Mouse (Mus musculus): Measurements from ENCODE around the gene Auts2. TPM values are rescaled to one million over a fixed set of nuclear protein-coding genes. Genes with fewer than 3 reads are reported as not detected.

Gene Auts2
- total and polyA plus RNA-seq, 3 experiments = not detected

- in situ Hi-C loops (cut with MboI; ENCODE audit: low pct_ligation_motif_present, low pct_unique_long_range_greater_than_20kb, low sequenced_read_pairs) (no loop called here), dilution Hi-C loops (cut with MboI; ENCODE audit: extremely low pct_ligation_motif_present, extremely low pct_unique_long_range_greater_than_20kb, low sequenced_read_pairs) (no loop called here)
- no peak for DNase-seq (ENCODE audit: extremely low read depth)
- no peak overlapping the region for H3K9ac ChIP-seq (ENCODE audit: insufficient read depth, low read depth)
- no peak overlapping the region for H3K4me3 ChIP-seq (replicated peaks in 1 of 3; ENCODE audit: low read depth in 2 of 3, low read length in 2 of 3, poor library complexity in 1 of 3)
- H3K9me3 ChIP-seq (replicated peaks; ENCODE audit: low read length) = peaks cover 73% of the 10 kb centered on the region
- no peaks in the 10 kb centered on the region for H3K36me3 ChIP-seq (replicated peaks in 1 of 2; ENCODE audit: control insufficient read depth in 1 of 2, insufficient read depth in 1 of 2, low read length in 1 of 2)
- H3K4me2 ChIP-seq (ENCODE audit: insufficient read depth, low read depth, poor library complexity, severe bottlenecking) = no peak overlapping the region
- H3K79me2 ChIP-seq (replicated peaks; ENCODE audit: control insufficient read depth, extremely low read depth, insufficient read depth, poor library complexity, severe bottlenecking) = no peaks in the 10 kb centered on the region
- no peak overlapping the region for H3K27ac ChIP-seq (ENCODE audit: insufficient read depth, low read depth)
- no peaks in the 10 kb centered on the region for H3K4me1 ChIP-seq (ENCODE audit: control insufficient read depth in 1 of 2, insufficient read depth in 2 of 2)
- H3K27me3 ChIP-seq (replicated peaks) = no peaks in the 10 kb centered on the region
- TF ChIP-seq ZMIZ1 (IDR thresholded peaks at IDR 0.05; ENCODE audit: low read depth, low read length) (no peak), USF2 (conservative IDR thresholded peaks at IDR 0.05; ENCODE audit: low read depth, low read length) (no peak), MYC (IDR thresholded peaks at IDR 0.05; ENCODE audit: low read depth, low read length) (no peak), SIN3A (IDR thresholded peaks at IDR 0.05; ENCODE audit: low read length) (no peak), USF1 (IDR thresholded peaks at IDR 0.05; ENCODE audit: low read depth, low read length) (no peak)
Measured at GRCm38 (mm10) chr5:131813331-131813781, 729.8 kb downstream of the Auts2 start.

GRCm38 (mm10) chr5:131812483-131813063, 730.6 kb downstream of the Auts2 start:
- no peak overlapping the region for H3K9ac ChIP-seq (ENCODE audit: insufficient read depth, low read depth)
- H3K79me2 ChIP-seq (replicated peaks; ENCODE audit: control insufficient read depth, extremely low read depth, insufficient read depth, poor library complexity, severe bottlenecking) = no peaks in the 10 kb centered on the region
- DNase-seq (ENCODE audit: extremely low read depth) = no peak
- TF ChIP-seq HCFC1 (IDR thresholded peaks at IDR 0.05; ENCODE audit: low read depth, low read length) = no peak
- TF ChIP-seq TCF12 (IDR thresholded peaks at IDR 0.05; ENCODE audit: low read depth, low read length) = no peak
- TF ChIP-seq MAZ (IDR thresholded peaks at IDR 0.05; ENCODE audit: low read depth, low read length) = no peak
- TF ChIP-seq ZC3H11A (IDR thresholded peaks at IDR 0.05; ENCODE audit: low read depth, low read length) = no peak
- no peak for TF ChIP-seq POLR2AphosphoS2 (IDR thresholded peaks at IDR 0.05; ENCODE audit: low read depth, low read length)
- no peak for TF ChIP-seq BHLHE40 (IDR thresholded peaks at IDR 0.05; ENCODE audit: low read depth, low read length)
- TF ChIP-seq USF2 (conservative IDR thresholded peaks at IDR 0.05; ENCODE audit: low read depth, low read length) = no peak
- TF ChIP-seq USF1 (IDR thresholded peaks at IDR 0.05; ENCODE audit: low read depth, low read length) = no peak
- TF ChIP-seq E2F4 (IDR thresholded peaks at IDR 0.05; ENCODE audit: insufficient replicate concordance, low read depth, low read length) = no peak
- TF ChIP-seq NELFE (IDR thresholded peaks at IDR 0.05; ENCODE audit: low read depth, low read length) = no peak
- TF ChIP-seq EP300 (IDR thresholded peaks at IDR 0.05; ENCODE audit: low read length) = no peak
- no peak for TF ChIP-seq CHD2 (IDR thresholded peaks at IDR 0.05; ENCODE audit: low read length)
- no peak for TF ChIP-seq CHD1 (IDR thresholded peaks at IDR 0.05; ENCODE audit: low read depth, low read length)
- TF ChIP-seq MXI1 (IDR thresholded peaks at IDR 0.05; ENCODE audit: low read depth, low read length) = no peak
- TF ChIP-seq JUN (IDR thresholded peaks at IDR 0.05; ENCODE audit: insufficient read depth, low read depth, low read length) = no peak
- TF ChIP-seq IRF4 (IDR thresholded peaks at IDR 0.05; ENCODE audit: low read depth, low read length) = no peak
- no peak for TF ChIP-seq GABPA (IDR thresholded peaks at IDR 0.05; ENCODE audit: insufficient replicate concordance, low read depth, low read length)
- TF ChIP-seq NRF1 (IDR thresholded peaks at IDR 0.05; ENCODE audit: low read depth, low read length) = no peak
- no peak for TF ChIP-seq RCOR1 (conservative IDR thresholded peaks at IDR 0.05; ENCODE audit: low read depth, low read length)
- TF ChIP-seq UBTF (IDR thresholded peaks at IDR 0.05; ENCODE audit: low read depth, low read length) = no peak
- H3K36me3 ChIP-seq (replicated peaks in 1 of 2; ENCODE audit: control insufficient read depth in 1 of 2, insufficient read depth in 1 of 2, low read length in 1 of 2) = no peaks in the 10 kb centered on the region
- no peak overlapping the region for H3K4me3 ChIP-seq (replicated peaks in 1 of 3; ENCODE audit: low read depth in 2 of 3, low read length in 2 of 3, poor library complexity in 1 of 3)
- no peak overlapping the region for H3K4me2 ChIP-seq (ENCODE audit: insufficient read depth, low read depth, poor library complexity, severe bottlenecking)
- no peaks in the 10 kb centered on the region for H3K4me1 ChIP-seq (ENCODE audit: control insufficient read depth in 1 of 2, insufficient read depth in 2 of 2)
- peaks cover 74% of the 10 kb centered on the region for H3K9me3 ChIP-seq (replicated peaks; ENCODE audit: low read length)
- in situ Hi-C loops (cut with MboI; ENCODE audit: low pct_ligation_motif_present, low pct_unique_long_range_greater_than_20kb, low sequenced_read_pairs) = no loop called here
- no peak overlapping the region for H3K27ac ChIP-seq (ENCODE audit: insufficient read depth, low read depth)
- dilution Hi-C loops (cut with MboI; ENCODE audit: extremely low pct_ligation_motif_present, extremely low pct_unique_long_range_greater_than_20kb, low sequenced_read_pairs) = no loop called here
- H3K27me3 ChIP-seq (replicated peaks) = no peaks in the 10 kb centered on the region

Measured in CH12.LX (cell line).